In genomic region chr6:90819880-90820279, GRCm38 (mm10) we compare ENCODE assay signal across 11 mouse cellular contexts.
A peak's percentile ranks its signal among the peaks of the same experiment; 100 is the strongest.
DNase-seq lines count a peak whose midpoint lies in the region; ATAC-seq and TF ChIP-seq lines count a peak whose summit lies in the region.
"Had no signal": no experiment of that assay in that cellular context is flagged by ENCODE, and none has a peak within 500 bp of the region (broad histone marks: within the 10 kb centered on the region; RNA-seq: fewer than 3 reads in every experiment).

No protein-coding gene starts in this region.

- no peaks in the 10 kb centered on the region for H3K36me3 ChIP-seq in forebrain, postnatal 0 days (ENCODE audit: insufficient read depth)
- no peaks in the 10 kb centered on the region for H3K36me3 ChIP-seq in forebrain, embryonic 11.5 days (ENCODE audit: control insufficient read depth, insufficient read depth, low read length)
- H3K36me3 ChIP-seq: liver, embryonic 13.5 days had no signal

- WGBS in forebrain, postnatal 0 days, result 61% methylated on average over 2 of the region's 2 CpGs
- WGBS in forebrain, embryonic 11.5 days, result 63% methylated on average over 2 of the region's 2 CpGs

- H3K27ac ChIP-seq in forebrain, postnatal 0 days (ENCODE audit: low read depth, low read length), result no peak overlapping the region
- no peak overlapping the region for H3K27ac ChIP-seq in forebrain, embryonic 11.5 days (ENCODE audit: low read depth, low read length)
- H3K27ac ChIP-seq: liver, embryonic 13.5 days had no signal

- no peaks in the 10 kb centered on the region for H3K9me3 ChIP-seq in forebrain, postnatal 0 days (ENCODE audit: low read length)
- H3K9me3 ChIP-seq in forebrain, embryonic 11.5 days (ENCODE audit: control insufficient read depth, low read length), result no peaks in the 10 kb centered on the region
- H3K9me3 ChIP-seq: liver, embryonic 13.5 days had no signal

- H3K27me3 ChIP-seq in forebrain, postnatal 0 days (ENCODE audit: insufficient read depth, low read length), result no peaks in the 10 kb centered on the region
- H3K27me3 ChIP-seq in forebrain, embryonic 11.5 days (ENCODE audit: control insufficient read depth, insufficient read depth, low read length), result no peaks in the 10 kb centered on the region
- H3K27me3 ChIP-seq: liver, embryonic 13.5 days had no signal

- no peak overlapping the region for H3K4me2 ChIP-seq in forebrain, postnatal 0 days (ENCODE audit: low read depth)
- no peak overlapping the region for H3K4me2 ChIP-seq in forebrain, embryonic 11.5 days (ENCODE audit: low read depth, low read length, severe bottlenecking)
- H3K4me2 ChIP-seq: liver, embryonic 13.5 days had no signal

- peak; percentile 44; the same call in 1 of the 2 replicates for ATAC-seq in forebrain, postnatal 0 days
- ATAC-seq in forebrain, embryonic 11.5 days (replicated peaks; ENCODE audit: low FRiP score), result no peak

- peak; percentile 71 for TF ChIP-seq CTCF in forebrain, postnatal 0 days (IDR thresholded peaks at IDR 0.05; ENCODE audit: low read depth)

- H3K9ac ChIP-seq in forebrain, postnatal 0 days, result no peak overlapping the region
- H3K9ac ChIP-seq in forebrain, embryonic 11.5 days (ENCODE audit: low read length), result no peak overlapping the region
- H3K9ac ChIP-seq: liver, embryonic 13.5 days had no signal

- no peaks in the 10 kb centered on the region for H3K4me1 ChIP-seq in forebrain, postnatal 0 days (ENCODE audit: insufficient read depth)
- no peaks in the 10 kb centered on the region for H3K4me1 ChIP-seq in forebrain, embryonic 11.5 days (replicated peaks; ENCODE audit: control insufficient read depth, insufficient read depth, low read length)
- H3K4me1 ChIP-seq: liver, embryonic 13.5 days had no signal

- H3K4me3 ChIP-seq in forebrain, postnatal 0 days (ENCODE audit: low read depth, low read length), result no peak overlapping the region
- no peak overlapping the region for H3K4me3 ChIP-seq in forebrain, embryonic 11.5 days (ENCODE audit: low read depth, low read length)
- H3K4me3 ChIP-seq: erythroblast, embryonic 14.5 days; liver, embryonic 13.5 days had no signal

- no peak for DNase-seq in forebrain, postnatal 0 days
- DNase-seq in forebrain, embryonic 11.5 days (ENCODE audit: low spot score), result no peak
- peak; percentile 32 for DNase-seq in thymus, postnatal 14 days
- DNase-seq in thymus, postnatal 0 days (ENCODE audit: low spot score), result no peak
- peak; percentile 13 to 26 for DNase-seq in kidney, postnatal 36 days
- no peak for DNase-seq in testis, postnatal 10 days (ENCODE audit: low spot score)
- no peak for DNase-seq in heart, adult 8-10 months (ENCODE audit: low spot score)
- DNase-seq in urinary bladder, postnatal 25 days (ENCODE audit: low spot score), result no peak
- DNase-seq: liver, embryonic 13.5 days; spleen, adult 18-20 months had no signal

Comparison
In these comparisons a context has a peak if more than half of its experiments do, and no peak if none do; other contexts are left out.
1. DNase-seq: peak in thymus, postnatal 14 days (single experiment) and kidney, postnatal 36 days (2 of 2); none in forebrain, postnatal 0 days (single experiment), forebrain, embryonic 11.5 days (single experiment), thymus, postnatal 0 days (single experiment), testis, postnatal 10 days (single experiment), heart, adult 8-10 months (single experiment) and urinary bladder, postnatal 25 days (single experiment).